10 mouse cellular contexts compared by ENCODE assay signal in genomic region chr5:140042002-140042611, GRCm38 (mm10).
DNase-seq lines count a peak whose midpoint lies in the region; ATAC-seq and TF ChIP-seq lines count a peak whose summit lies in the region.
"Had no signal": no experiment of that assay in that cellular context is flagged by ENCODE, and none has a peak within 500 bp of the region (broad histone marks: within the 10 kb centered on the region; RNA-seq: fewer than 3 reads in every experiment).

No protein-coding gene starts in this region.

- H3K4me3 ChIP-seq in kidney, embryonic 16.5 days (ENCODE audit: low read length), result no peak overlapping the region
- H3K4me3 ChIP-seq in E14TG2a.4 (replicated peaks; ENCODE audit: low read length), result no peak overlapping the region
- no peak overlapping the region for H3K4me3 ChIP-seq in liver, embryonic 11.5 days (ENCODE audit: low read depth, low read length)
- no peak overlapping the region for H3K4me3 ChIP-seq in forebrain, embryonic 11.5 days (ENCODE audit: low read depth, low read length)
- H3K4me3 ChIP-seq: erythroblast, embryonic 14.5 days; heart, embryonic 10.5 days had no signal

- H3K9me3 ChIP-seq in kidney, embryonic 16.5 days (ENCODE audit: low read length), result no peaks in the 10 kb centered on the region
- no peaks in the 10 kb centered on the region for H3K9me3 ChIP-seq in E14TG2a.4 (ENCODE audit: low read length)
- no peaks in the 10 kb centered on the region for H3K9me3 ChIP-seq in liver, embryonic 11.5 days (ENCODE audit: control insufficient read depth, low read length)
- H3K9me3 ChIP-seq in forebrain, embryonic 11.5 days (ENCODE audit: control insufficient read depth, low read length), result no peaks in the 10 kb centered on the region
- H3K9me3 ChIP-seq: heart, embryonic 10.5 days had no signal

- TF ChIP-seq CTCF in E14TG2a.4 (conservative IDR thresholded peaks at IDR 0.05; ENCODE audit: low read length), result peak; percentile 21

- no peak overlapping the region for H3K9ac ChIP-seq in kidney, embryonic 16.5 days (replicated peaks; ENCODE audit: low read length)
- no peak overlapping the region for H3K9ac ChIP-seq in liver, embryonic 11.5 days (ENCODE audit: low read depth, low read length)
- H3K9ac ChIP-seq in forebrain, embryonic 11.5 days (ENCODE audit: low read length), result no peak overlapping the region

- no peak overlapping the region for H3K27ac ChIP-seq in kidney, embryonic 16.5 days (ENCODE audit: low read length)
- no peak overlapping the region for H3K27ac ChIP-seq in liver, embryonic 11.5 days (ENCODE audit: low read depth, low read length)
- no peak overlapping the region for H3K27ac ChIP-seq in forebrain, embryonic 11.5 days (ENCODE audit: low read depth, low read length)
- H3K27ac ChIP-seq: heart, embryonic 10.5 days had no signal

- peak; percentile 33 for DNase-seq in kidney, postnatal 10 days
- peak; percentile 16 for DNase-seq in R1 (ENCODE audit: low read depth, low spot score)
- DNase-seq in liver, embryonic 11.5 days (ENCODE audit: low spot score), result no peak
- no peak for DNase-seq in urinary bladder, postnatal 14 days (ENCODE audit: low spot score)
- no peak for DNase-seq in forebrain, embryonic 11.5 days (ENCODE audit: low spot score)
- no peak for DNase-seq in cerebellum, adult 18-20 months

- H3K36me3 ChIP-seq in kidney, embryonic 16.5 days (ENCODE audit: insufficient read depth, low read length), result no peaks in the 10 kb centered on the region
- peaks cover 20% of the 10 kb centered on the region for H3K36me3 ChIP-seq in E14TG2a.4 (ENCODE audit: insufficient read depth, low read length)
- no peaks in the 10 kb centered on the region for H3K36me3 ChIP-seq in liver, embryonic 11.5 days (ENCODE audit: control insufficient read depth, insufficient read depth, low read length)
- no peaks in the 10 kb centered on the region for H3K36me3 ChIP-seq in forebrain, embryonic 11.5 days (ENCODE audit: control insufficient read depth, insufficient read depth, low read length)
- H3K36me3 ChIP-seq: heart, embryonic 10.5 days had no signal

- peaks cover 8% of the 10 kb centered on the region; the same call in 1 of the 2 replicates for H3K4me1 ChIP-seq in kidney, embryonic 16.5 days (ENCODE audit: insufficient read depth, low read length)
- peaks cover 19% of the 10 kb centered on the region for H3K4me1 ChIP-seq in E14TG2a.4 (replicated peaks; ENCODE audit: low read depth, low read length)
- H3K4me1 ChIP-seq in liver, embryonic 11.5 days (replicated peaks; ENCODE audit: control insufficient read depth, insufficient read depth, low read length), result peaks cover 3% of the 10 kb centered on the region; the same call in 1 of the 2 replicates
- H3K4me1 ChIP-seq in forebrain, embryonic 11.5 days (replicated peaks; ENCODE audit: control insufficient read depth, insufficient read depth, low read length), result no peaks in the 10 kb centered on the region

- 68% methylated on average over 3 of the region's 3 CpGs for WGBS in kidney, embryonic 16.5 days
- WGBS in liver, embryonic 11.5 days, result 74% methylated on average over 3 of the region's 3 CpGs
- WGBS in forebrain, embryonic 11.5 days, result 82% methylated on average over 3 of the region's 3 CpGs

- no peak for ATAC-seq in kidney, embryonic 16.5 days (ENCODE audit: low FRiP score, low TSS enrichment)
- ATAC-seq in liver, embryonic 11.5 days (replicated peaks; ENCODE audit: low FRiP score), result peak; percentile 57; the same call in 1 of the 2 replicates
- ATAC-seq in forebrain, embryonic 11.5 days (replicated peaks; ENCODE audit: low FRiP score), result no peak

- H3K4me2 ChIP-seq in kidney, embryonic 16.5 days (replicated peaks; ENCODE audit: low read depth, low read length), result no peak overlapping the region
- no peak overlapping the region for H3K4me2 ChIP-seq in liver, embryonic 11.5 days
- no peak overlapping the region for H3K4me2 ChIP-seq in forebrain, embryonic 11.5 days (ENCODE audit: low read depth, low read length, severe bottlenecking)

- H3K27me3 ChIP-seq in kidney, embryonic 16.5 days (ENCODE audit: insufficient read depth, low read length), result no peaks in the 10 kb centered on the region
- no peaks in the 10 kb centered on the region for H3K27me3 ChIP-seq in E14TG2a.4 (ENCODE audit: insufficient read depth, low read length)
- no peaks in the 10 kb centered on the region for H3K27me3 ChIP-seq in liver, embryonic 11.5 days (replicated peaks; ENCODE audit: control insufficient read depth, insufficient read depth, low read length)
- no peaks in the 10 kb centered on the region for H3K27me3 ChIP-seq in forebrain, embryonic 11.5 days (ENCODE audit: control insufficient read depth, insufficient read depth, low read length)

Comparison
In these comparisons a context has a peak if more than half of its experiments do, and no peak if none do; other contexts are left out.
1. DNase-seq: peak in kidney, postnatal 10 days (single experiment) and R1 (single experiment); none in liver, embryonic 11.5 days (single experiment), urinary bladder, postnatal 14 days (single experiment), forebrain, embryonic 11.5 days (single experiment) and cerebellum, adult 18-20 months (0 of 2).